Mouse (Mus musculus) spleen, adult 2 months (tissue): ENCODE results near the gene Rimbp3. TPM values are rescaled to one million over a fixed set of nuclear protein-coding genes. Genes with fewer than 3 reads are reported as not detected.

Source experiments
- DNase-seq, 2 experiments: peaks; one replicate each; pipeline versions ENCODE4 v3.0.0 to v3.0.0-alpha.2; 2012 to 2021; ENCODE audit warnings: low spot score in 2 of 2, low read depth in 1 of 2
- H3K27ac ChIP-seq: fragments of 200-500 bp; 2 replicates; pipeline ENCODE4 v1.5.1; 2012; ENCODE audit warnings: low read length, inconsistent platforms; ENCODE audit not compliant: insufficient read depth
- H3K27me3 ChIP-seq: fragments of 200-500 bp; 2 replicates; pipeline ENCODE4 v1.6.1; 2012; ENCODE audit warnings: mild to moderate bottlenecking, moderate library complexity, low read length, inconsistent platforms; ENCODE audit not compliant: control insufficient read depth, insufficient read depth
- H3K36me3 ChIP-seq: fragments of 200-500 bp; 2 replicates; pipeline ENCODE4 v1.6.1; 2012; ENCODE audit warnings: mild to moderate bottlenecking, low read length, inconsistent platforms; ENCODE audit not compliant: control insufficient read depth, insufficient read depth
- H3K4me1 ChIP-seq: fragments of 200-500 bp; 2 replicates; pipeline ENCODE4 v1.6.1; 2011; ENCODE audit warnings: inconsistent platforms; ENCODE audit not compliant: control insufficient read depth, insufficient read depth, insufficient read length
- H3K4me3 ChIP-seq: fragments of 200-500 bp; 2 replicates; pipeline ENCODE4 v1.5.1; 2011; ENCODE audit warnings: mild to moderate bottlenecking, inconsistent platforms; ENCODE audit not compliant: insufficient read depth, insufficient read length; ENCODE audit errors: extremely low read depth
- CTCF ChIP-seq: fragments of 200-500 bp; IDR thresholded peaks from 2 replicates; pipeline ENCODE4 v1.5.1; 2011; ENCODE audit warnings: mild to moderate bottlenecking, inconsistent platforms; ENCODE audit not compliant: insufficient read depth, insufficient read length, insufficient replicate concordance; ENCODE audit errors: extremely low read depth
- POLR2A ChIP-seq: fragments of 200-500 bp; IDR thresholded peaks from 2 replicates; pipeline ENCODE4 v1.6.1; 2011; ENCODE audit warnings: low read depth, low read length, inconsistent platforms
- WGBS: fragments of 180-500 bp; shearing (Covaris S2); methylation state at CpG from one replicate; pipeline ENCODE4 v1.1.7; 2018; 5-methylcytosine and 5-hydroxymethylcytosine counted together
- polyA plus RNA-seq: library from polyadenylated mRNA; depleted of rRNA; stranded (reverse); fragments of >200 nt; gene quantifications from 2 replicates; pipeline ENCODE4 v1.2.3, GENCODE M21; 2012

Rimbp3 gene
- polyA plus RNA-seq, 1 experiment = 0.07 TPM

DNA sequence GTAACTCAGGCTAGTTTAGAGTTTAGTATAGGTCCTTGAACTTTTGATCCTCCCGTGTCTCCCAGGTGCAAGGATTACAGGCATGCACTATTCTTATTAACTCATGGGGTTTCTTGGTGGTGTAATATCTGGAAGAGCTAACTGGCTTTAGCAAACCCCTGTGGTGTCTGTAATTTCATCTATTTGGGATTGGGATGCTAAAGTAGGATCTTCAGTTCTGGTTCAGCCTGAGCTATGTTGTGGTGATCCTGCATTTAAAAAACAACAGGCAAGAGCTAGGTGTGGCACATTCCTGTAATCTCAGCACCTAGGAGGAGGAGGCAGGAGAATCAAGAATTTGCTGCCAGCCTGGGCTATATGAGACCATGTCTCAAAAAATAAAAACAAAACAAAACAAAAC, 36.6 kb downstream of the Rimbp3 start:
- 72% methylated on average over 1 of the region's 1 CpGs for WGBS
- Histone ChIP-seq H3K36me3 (no peaks in the 10 kb centered on the region), H3K4me1 (no peaks in the 10 kb centered on the region), H3K4me3 (no peak overlapping the region), H3K27me3 (no peaks in the 10 kb centered on the region), H3K27ac (no peak overlapping the region)
- TF ChIP-seq CTCF (no peak), POLR2A (no peak)
- no peak for DNase-seq

DNA sequence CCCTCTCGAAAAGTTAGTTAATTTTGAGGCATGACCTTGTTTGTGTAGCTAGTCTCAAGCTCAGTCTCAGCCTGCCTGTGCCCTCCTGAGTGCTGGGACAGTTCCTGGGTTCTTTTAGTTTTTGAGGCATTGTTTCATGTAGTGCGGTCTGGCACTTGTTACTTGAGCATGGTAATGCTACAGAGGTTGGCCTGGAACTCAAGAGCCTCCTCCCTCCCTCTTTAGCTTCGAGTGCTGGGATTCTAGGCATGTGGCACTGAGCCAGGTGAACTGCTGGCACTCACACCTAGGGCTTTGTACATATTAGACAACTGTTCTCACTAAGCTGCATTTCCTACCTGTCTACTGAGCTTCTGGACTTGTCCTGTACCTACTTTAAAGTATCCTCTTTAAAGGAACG, 39.3 kb downstream of the Rimbp3 start:
- Histone ChIP-seq H3K36me3 (no peaks in the 10 kb centered on the region), H3K4me3 (no peak overlapping the region), H3K27ac (no peak overlapping the region), H3K4me1 (no peaks in the 10 kb centered on the region), H3K27me3 (no peaks in the 10 kb centered on the region)
- no peak for DNase-seq
- WGBS = 85% methylated on average over 4 of the region's 4 CpGs
- TF ChIP-seq CTCF (no peak), POLR2A (no peak)

GRCm38 (mm10) chr16:17249135-17249534, 40.7 kb downstream of the Rimbp3 start:
- H3K36me3 ChIP-seq = no peaks in the 10 kb centered on the region
- DNase-seq = no peak
- no peak overlapping the region for H3K27ac ChIP-seq
- no peaks in the 10 kb centered on the region for H3K27me3 ChIP-seq
- 29% methylated on average over 6 of the region's 6 CpGs for WGBS
- TF ChIP-seq CTCF (no peak), POLR2A (no peak)
- H3K4me1 ChIP-seq = no peaks in the 10 kb centered on the region
- no peak overlapping the region for H3K4me3 ChIP-seq

- Histone ChIP-seq H3K27me3 (no peaks in the 10 kb centered on the region), H3K36me3 (no peaks in the 10 kb centered on the region), H3K27ac (no peak overlapping the region), H3K4me3 (no peak overlapping the region), H3K4me1 (no peaks in the 10 kb centered on the region)
- no peak for DNase-seq
- WGBS = 71% methylated on average over 3 of the region's 3 CpGs
- TF ChIP-seq POLR2A (no peak), CTCF (no peak)
Measured at GRCm38 (mm10) chr16:17251539-17251938, 43.1 kb downstream of the Rimbp3 start.

- Histone ChIP-seq H3K27me3 (no peaks in the 10 kb centered on the region), H3K27ac (no peak overlapping the region), H3K36me3 (no peaks in the 10 kb centered on the region), H3K4me1 (no peaks in the 10 kb centered on the region), H3K4me3 (no peak overlapping the region)
- DNase-seq = no peak
- TF ChIP-seq CTCF (no peak), POLR2A (no peak)
- whole genome bisulfite sequencing = 75% methylated on average over 3 of the region's 3 CpGs
Measured at GRCm38 (mm10) chr16:17252086-17252726, 43.8 kb downstream of the Rimbp3 start.

GRCm38 (mm10) chr16:17252841-17253240, 44.4 kb downstream of the Rimbp3 start:
- 0 out of 2 replicates have a peak, but pooled peaks cover 4% of the 10 kb centered on the region for H3K36me3 ChIP-seq
- no peaks in the 10 kb centered on the region for H3K27me3 ChIP-seq
- WGBS = 82% methylated on average over 7 of the region's 7 CpGs
- H3K4me1 ChIP-seq = no peaks in the 10 kb centered on the region
- DNase-seq = no peak
- TF ChIP-seq CTCF = no peak
- no peak for TF ChIP-seq POLR2A
- no peak overlapping the region for H3K27ac ChIP-seq
- no peak overlapping the region for H3K4me3 ChIP-seq

DNA sequence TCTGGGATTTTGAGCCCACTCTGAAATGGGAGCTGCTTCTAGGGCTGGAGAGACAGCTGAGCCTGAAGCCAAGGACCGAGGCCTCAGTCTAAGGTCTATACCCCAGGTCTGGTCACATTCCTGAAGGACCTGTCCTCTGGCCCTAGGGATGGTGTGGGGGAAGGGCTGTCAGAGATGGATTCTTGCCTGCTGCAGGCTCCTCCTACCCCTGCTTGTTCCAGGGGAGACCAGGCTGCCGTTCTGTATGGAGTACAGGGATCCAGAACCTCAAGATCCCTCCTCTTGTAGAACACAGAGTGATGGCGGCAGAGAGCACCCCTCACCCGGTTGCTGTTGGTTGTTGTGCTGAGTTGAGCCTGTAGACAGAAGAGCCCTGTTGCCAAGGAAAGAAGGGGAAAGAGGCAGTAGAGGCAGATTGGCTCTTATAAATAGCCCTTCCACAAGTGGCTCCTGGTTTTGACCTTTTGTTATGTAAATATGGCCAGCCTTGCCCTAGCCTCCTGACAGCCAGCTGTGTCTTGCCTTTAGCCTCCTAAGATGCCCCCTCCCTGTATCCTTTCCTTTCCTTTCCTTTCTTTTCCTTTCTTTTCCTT, 45.7 kb downstream of the Rimbp3 start:
- H3K4me3 ChIP-seq = no peak overlapping the region
- H3K36me3 ChIP-seq = 0 out of 2 replicates have a peak, but pooled peaks cover 4% of the 10 kb centered on the region
- H3K27me3 ChIP-seq = no peaks in the 10 kb centered on the region
- H3K27ac ChIP-seq = no peak overlapping the region
- DNase-seq = no peak
- H3K4me1 ChIP-seq = no peaks in the 10 kb centered on the region
- no peak for TF ChIP-seq CTCF
- no peak for TF ChIP-seq POLR2A
- 87% methylated on average over 4 of the region's 4 CpGs for WGBS
